Mouse (Mus musculus) cerebellum, adult (tissue): ENCODE data around the gene Spata5.
A peak's percentile ranks its signal among the peaks of the same experiment; 100 is the strongest.

ENCODE experiments used
- ATAC-seq: cut with Nextera tagmentation; 2 replicates; pipeline ENCODE4 v1.9.2; 2017; ENCODE audit warnings: mild to moderate bottlenecking, moderate library complexity, mixed read lengths; ENCODE audit not compliant: insufficient number of reproducible peaks, low FRiP score, low TSS enrichment

Spata5 gene

DNA sequence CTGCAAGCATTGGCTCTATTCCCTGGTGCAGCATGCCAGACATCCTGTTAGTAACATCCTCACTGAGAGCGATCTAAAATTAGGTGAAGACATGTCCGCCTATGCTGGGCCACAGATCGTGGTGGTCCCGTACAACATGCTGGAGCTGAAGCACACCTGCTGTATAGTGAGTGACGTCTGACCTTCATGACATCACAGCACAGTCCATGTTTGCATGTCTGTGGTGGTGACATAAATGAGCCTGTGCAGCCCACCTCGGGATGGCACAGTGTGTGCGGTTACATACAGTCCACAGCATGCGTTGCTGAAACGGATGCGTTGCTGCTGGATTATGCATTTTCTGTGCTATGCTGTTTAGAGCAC is 186.2 kb downstream of the Spata5 start:
- ATAC-seq, result peak; percentile 21

DNA sequence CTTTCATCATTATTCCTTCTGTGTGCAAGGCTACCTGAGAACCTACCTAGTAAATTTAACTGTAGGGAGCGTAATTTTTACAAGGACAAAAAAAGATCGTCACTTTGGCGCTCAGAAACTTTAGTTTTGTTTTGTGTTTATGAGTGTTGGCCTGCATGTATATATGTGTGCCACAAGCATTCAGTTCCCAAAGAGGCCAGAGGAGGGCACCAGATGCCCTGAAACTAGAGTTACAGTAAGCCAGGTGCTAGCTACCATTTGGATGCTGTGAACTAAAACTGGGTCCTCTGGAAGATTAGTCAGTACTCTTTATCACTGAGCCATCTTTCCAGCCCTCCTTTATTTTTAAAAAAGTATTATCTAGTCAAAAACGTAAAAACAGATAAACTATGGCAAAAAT is 189.2 kb downstream of the Spata5 start:
- ATAC-seq, result no peak

- no peak for ATAC-seq
Observed at GRCm38 (mm10) chr3:37610670-37611069, 191.0 kb downstream of the Spata5 start.

DNA sequence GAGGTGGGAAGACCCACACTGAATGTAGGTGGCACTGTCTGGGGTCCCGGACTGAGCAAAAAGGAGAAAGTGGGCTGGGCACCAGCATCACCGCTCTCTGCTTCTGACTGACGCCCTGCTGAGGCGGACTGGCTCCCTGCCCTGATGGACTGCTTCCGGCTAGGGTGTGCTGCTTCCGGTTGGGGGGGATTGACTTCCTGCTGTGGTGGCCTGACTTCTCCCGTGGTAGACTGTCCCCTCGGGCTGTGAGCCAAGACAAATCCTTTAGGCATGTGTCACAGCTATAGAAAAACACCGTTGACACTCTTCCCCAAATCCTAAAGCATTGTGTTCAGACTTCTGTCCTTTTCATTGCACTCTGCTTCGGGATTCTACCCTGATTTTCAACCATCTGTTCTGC is 194.0 kb downstream of the Spata5 start:
- no peak for ATAC-seq

DNA sequence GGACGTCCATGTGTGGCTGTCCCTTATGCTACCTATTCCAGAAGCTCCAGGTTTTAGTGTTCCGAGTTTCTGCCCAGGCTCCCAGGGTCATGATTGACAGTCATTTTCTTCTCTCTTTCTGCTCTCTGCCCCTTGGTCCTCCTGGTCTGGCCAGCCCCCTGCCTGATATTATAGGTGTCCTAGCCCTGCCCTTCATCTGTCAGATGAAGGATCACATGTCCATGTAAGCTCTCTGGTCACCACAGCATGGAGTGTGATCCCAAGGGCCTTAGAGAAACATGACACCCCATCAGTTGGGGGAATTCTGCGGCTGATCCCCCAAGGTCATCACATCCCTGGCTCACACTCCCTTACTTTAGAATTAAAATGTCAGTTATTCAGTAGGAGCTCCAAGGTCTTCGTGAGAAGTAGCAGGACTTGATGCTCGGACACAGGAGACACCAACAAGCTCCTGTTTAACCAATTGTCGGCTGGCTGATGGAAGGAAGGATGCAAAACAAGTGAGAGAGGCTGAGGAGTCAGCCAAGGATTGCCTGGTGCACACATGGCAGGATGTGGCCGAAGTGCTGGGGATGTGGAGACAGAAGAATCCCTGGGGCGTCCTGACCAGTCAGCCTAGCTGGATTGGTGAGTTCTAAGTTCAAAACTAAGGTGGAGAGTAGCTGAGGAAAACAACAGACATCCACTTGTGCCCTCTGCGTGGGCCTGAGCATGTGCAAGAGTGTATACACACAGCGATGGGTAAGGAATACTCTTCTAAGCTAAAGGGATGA is 195.4 kb downstream of the Spata5 start:
- no peak for ATAC-seq

DNA sequence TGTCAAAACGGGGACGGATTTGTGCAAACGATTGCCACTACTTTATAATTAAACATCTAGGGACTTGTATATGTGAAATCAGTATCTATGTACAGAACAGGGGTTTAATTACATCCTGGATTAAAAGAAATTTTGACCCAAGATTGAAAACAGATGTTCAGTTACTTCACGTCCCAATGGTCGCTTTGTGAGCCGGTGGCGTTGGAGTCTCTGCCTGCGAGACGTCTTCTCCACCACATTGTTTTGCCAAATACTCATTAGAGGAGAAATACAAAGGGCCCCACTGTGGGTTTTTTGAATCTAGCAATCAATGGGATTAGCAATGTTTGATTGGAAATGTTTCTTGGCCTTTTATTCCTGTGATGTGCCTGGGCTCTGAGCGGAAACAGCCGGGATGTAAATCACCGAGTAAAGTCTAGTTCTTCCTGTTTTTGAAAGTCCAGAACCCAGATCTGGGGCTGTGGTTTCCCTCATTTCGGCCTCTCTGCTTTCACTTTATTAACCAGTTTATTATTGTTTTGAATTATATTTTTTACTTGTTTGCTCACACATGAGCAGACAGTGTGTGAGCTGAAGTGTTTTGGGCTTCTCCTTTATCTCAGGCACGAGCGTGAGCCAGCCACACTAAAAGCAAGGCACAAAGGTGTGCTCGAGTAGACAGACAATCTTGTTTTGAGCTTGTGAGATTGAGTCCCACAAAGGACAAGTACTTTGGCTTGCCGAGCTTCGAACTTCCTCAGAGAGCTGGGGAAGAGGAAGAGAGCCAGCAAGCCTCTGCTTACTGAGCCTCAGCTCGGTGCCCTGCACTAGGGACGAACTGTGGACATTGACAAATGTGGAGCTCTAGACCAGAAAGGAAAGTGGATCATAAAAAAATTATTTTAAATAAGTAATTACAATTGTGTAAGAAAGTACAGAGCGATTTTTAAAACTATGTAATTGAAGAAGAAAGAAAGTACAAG is 197.2 kb downstream of the Spata5 start:
- no peak for ATAC-seq
